Mouse (Mus musculus) heart, embryonic 13.5 days (tissue): ENCODE measurements around the gene Slamf1. TPM values are rescaled to one million over a fixed set of nuclear protein-coding genes. Genes with fewer than 3 reads are reported as not detected.

Experiments
- ATAC-seq: fragments of 200-750 bp; cut with Nextera tagmentation; 2 replicates; pipeline ENCODE4 v1.8.0; 2017; ENCODE audit warnings: moderate TSS enrichment; ENCODE audit not compliant: insufficient number of reproducible peaks, low FRiP score, low TSS enrichment; ENCODE audit errors: extremely low read depth
- H3K27ac ChIP-seq: fragments of 300-500 bp; sonication (generic); replicated peaks from 2 replicates; pipeline ENCODE4 v1.5.1; 2015; ENCODE audit warnings: moderate library complexity, mild to moderate bottlenecking, inconsistent platforms
- H3K27me3 ChIP-seq: fragments of 300-500 bp; sonication (generic); replicated peaks from 2 replicates; pipeline ENCODE4 v1.6.1; 2015; ENCODE audit warnings: mild to moderate bottlenecking, inconsistent platforms
- H3K36me3 ChIP-seq: fragments of 300-500 bp; sonication (generic); 2 replicates; pipeline ENCODE4 v1.6.1; 2015; ENCODE audit warnings: mild to moderate bottlenecking, inconsistent platforms
- H3K4me1 ChIP-seq: fragments of 300-500 bp; sonication (generic); 2 replicates; pipeline ENCODE4 v1.6.1; 2015; ENCODE audit warnings: inconsistent platforms
- H3K4me2 ChIP-seq: fragments of 300-500 bp; sonication (generic); 2 replicates; pipeline ENCODE4 v1.6.1; 2015; ENCODE audit warnings: inconsistent platforms, mild to moderate bottlenecking, moderate library complexity
- H3K4me3 ChIP-seq: fragments of 300-500 bp; sonication (generic); 2 replicates; pipeline ENCODE4 v1.5.1; 2015; ENCODE audit warnings: moderate library complexity, mild to moderate bottlenecking, inconsistent platforms
- H3K9ac ChIP-seq: fragments of 300-500 bp; sonication (generic); 2 replicates; pipeline ENCODE4 v1.6.1; 2015; ENCODE audit warnings: inconsistent platforms, mild to moderate bottlenecking, moderate library complexity
- H3K9me3 ChIP-seq: fragments of 300-500 bp; sonication (generic); 2 replicates; pipeline ENCODE4 v1.6.1; 2016; ENCODE audit warnings: inconsistent platforms
- WGBS: fragments of 180-500 bp; shearing (Covaris S2); methylation state at CpG from one replicate; pipeline ENCODE4 v1.1.7; 2015; ENCODE audit warnings: mixed read lengths; 5-methylcytosine and 5-hydroxymethylcytosine counted together
- polyA plus RNA-seq: library from polyadenylated mRNA; unstranded; fragments of >200 nt; fragmentation: Nextera tagmentation; extraction: Ambion mirVana; gene quantifications from 2 replicates; pipeline ENCODE4 v1.2.1, GENCODE M21; 2015

Slamf1 gene
- polyA plus RNA-seq, 1 experiment from 2014 or later, result 0.20 TPM

GRCm38 (mm10) chr1:171849454-171849853 is 82.5 kb downstream of the Slamf1 start:
- no peak overlapping the region for H3K4me3 ChIP-seq
- H3K4me2 ChIP-seq, result no peak overlapping the region
- no peaks in the 10 kb centered on the region for H3K9me3 ChIP-seq
- no peaks in the 10 kb centered on the region for H3K4me1 ChIP-seq
- H3K27me3 ChIP-seq, result no peaks in the 10 kb centered on the region
- H3K27ac ChIP-seq, result no peak overlapping the region
- no peak for ATAC-seq
- WGBS, result 72% methylated on average over 5 of the region's 5 CpGs
- no peak overlapping the region for H3K9ac ChIP-seq
- H3K36me3 ChIP-seq, result no peaks in the 10 kb centered on the region

Other genes starting within 250 kb of the Slamf1 start
- gene Itln1, start 231.8 kb upstream of the Slamf1 start, polyA plus RNA-seq, result not detected in 2 replicates
- 0.11 TPM in 1 of 2 replicates, not detected in the other for gene Cd244a, start 207.9 kb upstream of the Slamf1 start, polyA plus RNA-seq
- 0.11 and 0.13 TPM in 2 replicates for gene Ly9, start 159.7 kb upstream of the Slamf1 start, polyA plus RNA-seq
- not detected in 2 replicates for gene Slamf7, start 114.1 kb upstream of the Slamf1 start, polyA plus RNA-seq
- 1.4 TPM in 2 replicates for gene Cd48, start 85.1 kb upstream of the Slamf1 start, polyA plus RNA-seq
- gene Cd84, start 72.6 kb downstream of the Slamf1 start, polyA plus RNA-seq, result 1.1 and 1.6 TPM in 2 replicates
- not detected in 2 replicates for gene Gm10521, start 128.5 kb downstream of the Slamf1 start, polyA plus RNA-seq
- gene Slamf6, start 150.4 kb downstream of the Slamf1 start, polyA plus RNA-seq, result 0.37 and 0.57 TPM in 2 replicates